Mouse (Mus musculus) CH12.LX (cell line): ENCODE data around the gene Ispd. TPM values are rescaled to one million over a fixed set of nuclear protein-coding genes. Genes with fewer than 3 reads are reported as not detected.

Experiments used
- DNase-seq: peaks from one replicate; pipeline ENCODE4 v3.0.0-alpha.2; 2013; ENCODE audit errors: extremely low read depth
- H3K27ac ChIP-seq: 2 replicates; pipeline ENCODE4 v1.5.1; 2012; ENCODE audit warnings: low read depth, mild to moderate bottlenecking, control low read depth, moderate library complexity; ENCODE audit not compliant: insufficient read depth
- H3K27me3 ChIP-seq: replicated peaks from 2 replicates; pipeline ENCODE3; 2012; ENCODE audit warnings: inconsistent platforms
- H3K36me3 ChIP-seq, 2 experiments: replicated peaks in 1 of 2; 2 replicates each; pipeline versions ENCODE3 to v1.6.1; 2012; ENCODE audit warnings: inconsistent platforms in 1 of 2, low read length in 1 of 2, mild to moderate bottlenecking in 1 of 2, mixed read lengths in 1 of 2, moderate library complexity in 1 of 2; ENCODE audit not compliant: control insufficient read depth in 1 of 2, insufficient read depth in 1 of 2
- H3K4me1 ChIP-seq, 2 experiments: 2 replicates each; pipeline ENCODE4 v1.6.1; 2012; ENCODE audit warnings: inconsistent platforms in 1 of 2, moderate library complexity in 1 of 2; ENCODE audit not compliant: insufficient read depth in 2 of 2, control insufficient read depth in 1 of 2
- H3K4me2 ChIP-seq: 2 replicates; pipeline ENCODE4 v1.6.1; 2012; ENCODE audit warnings: low read depth, mild to moderate bottlenecking, control low read depth; ENCODE audit not compliant: poor library complexity, insufficient read depth, severe bottlenecking
- H3K4me3 ChIP-seq, 3 experiments: fragments of 150-350 bp in 1 of 3; sonication (generic) in 1 of 3; replicated peaks in 1 of 3; 2 replicates each; pipeline versions ENCODE3 to v1.5.1; 2011 to 2012; ENCODE audit warnings: low read depth in 2 of 3, low read length in 2 of 3, mild to moderate bottlenecking in 2 of 3, moderate library complexity in 2 of 3, control low read depth in 1 of 3, improper control_type of control experiment in 1 of 3, inconsistent platforms in 1 of 3, mixed read lengths in 1 of 3; ENCODE audit not compliant: poor library complexity in 1 of 3
- H3K79me2 ChIP-seq: replicated peaks from 2 replicates; pipeline ENCODE4 v1.6.1; 2012; ENCODE audit warnings: mild to moderate bottlenecking, moderate library complexity; ENCODE audit not compliant: control insufficient read depth, poor library complexity, insufficient read depth, severe bottlenecking; ENCODE audit errors: extremely low read depth
- H3K9ac ChIP-seq: 2 replicates; pipeline ENCODE4 v1.6.1; 2012; ENCODE audit warnings: low read depth, mild to moderate bottlenecking, control low read depth, moderate library complexity; ENCODE audit not compliant: insufficient read depth
- H3K9me3 ChIP-seq: replicated peaks from 2 replicates; pipeline ENCODE3; 2012; ENCODE audit warnings: low read length, inconsistent platforms, mixed read lengths
- BHLHE40 ChIP-seq: IDR thresholded peaks from 2 replicates; pipeline ENCODE4 v1.6.1; 2011; ENCODE audit warnings: mild to moderate bottlenecking, low read depth, low read length, improper control_type of control experiment
- CHD1 ChIP-seq: IDR thresholded peaks from 2 replicates; pipeline ENCODE4 v1.6.1; 2012; ENCODE audit warnings: low read depth, low read length, improper control_type of control experiment, inconsistent platforms
- CHD2 ChIP-seq: IDR thresholded peaks from 2 replicates; pipeline ENCODE4 v1.6.1; 2011; ENCODE audit warnings: low read length, improper control_type of control experiment
- ELF1 ChIP-seq: IDR thresholded peaks from 2 replicates; pipeline ENCODE4 v1.6.1; 2014; ENCODE audit warnings: low read depth, mild to moderate bottlenecking, inconsistent platforms, low read length, improper control_type of control experiment
- EP300 ChIP-seq: IDR thresholded peaks from 2 replicates; pipeline ENCODE4 v1.6.1; 2011; ENCODE audit warnings: low read length, improper control_type of control experiment
- ETS1 ChIP-seq: conservative IDR thresholded peaks from 2 replicates; pipeline ENCODE4 v1.6.1; 2012; ENCODE audit warnings: low read depth, mild to moderate bottlenecking, inconsistent platforms, low read length, improper control_type of control experiment, moderate library complexity
- HCFC1 ChIP-seq: IDR thresholded peaks from 2 replicates; pipeline ENCODE4 v1.6.1; 2012; ENCODE audit warnings: low read depth, mild to moderate bottlenecking, inconsistent platforms, low read length, improper control_type of control experiment
- IRF4 ChIP-seq: IDR thresholded peaks from 2 replicates; pipeline ENCODE4 v1.6.1; 2014; ENCODE audit warnings: low read depth, mild to moderate bottlenecking, inconsistent platforms, low read length, improper control_type of control experiment
- JUN ChIP-seq: IDR thresholded peaks from 2 replicates; pipeline ENCODE4 v1.6.1; 2011; ENCODE audit warnings: low read depth, mild to moderate bottlenecking, low read length, improper control_type of control experiment, moderate library complexity; ENCODE audit not compliant: insufficient read depth
- JUND ChIP-seq: conservative IDR thresholded peaks from 2 replicates; pipeline ENCODE4 v1.6.1; 2011; ENCODE audit warnings: low read depth, low read length, improper control_type of control experiment
- KAT2A ChIP-seq: IDR thresholded peaks from 2 replicates; pipeline ENCODE4 v1.6.1; 2012; ENCODE audit warnings: low read length, improper control_type of control experiment, inconsistent platforms; ENCODE audit not compliant: insufficient replicate concordance
- MAFK ChIP-seq: IDR thresholded peaks from 2 replicates; pipeline ENCODE4 v1.6.1; 2011; ENCODE audit warnings: low read length, improper control_type of control experiment; ENCODE audit not compliant: insufficient replicate concordance
- MAX ChIP-seq: IDR thresholded peaks from 2 replicates; pipeline ENCODE4 v1.6.1; 2011; ENCODE audit warnings: low read length, improper control_type of control experiment
- MEF2A ChIP-seq: IDR thresholded peaks from 2 replicates; pipeline ENCODE4 v1.6.1; 2014; ENCODE audit warnings: low read depth, mild to moderate bottlenecking, inconsistent platforms, low read length, improper control_type of control experiment, borderline replicate concordance
- MXI1 ChIP-seq: IDR thresholded peaks from 2 replicates; pipeline ENCODE4 v1.6.1; 2011; ENCODE audit warnings: mild to moderate bottlenecking, low read depth, low read length, improper control_type of control experiment
- MYC ChIP-seq: IDR thresholded peaks from 2 replicates; pipeline ENCODE4 v1.6.1; 2011; ENCODE audit warnings: low read depth, mild to moderate bottlenecking, improper control_type of control experiment, low read length
- NELFE ChIP-seq: IDR thresholded peaks from 2 replicates; pipeline ENCODE4 v1.6.1; 2011; ENCODE audit warnings: low read depth, low read length, improper control_type of control experiment
- NRF1 ChIP-seq: IDR thresholded peaks from 2 replicates; pipeline ENCODE4 v1.6.1; 2014; ENCODE audit warnings: low read depth, mild to moderate bottlenecking, inconsistent platforms, low read length, improper control_type of control experiment, moderate library complexity
- POLR2A ChIP-seq: IDR thresholded peaks from 2 replicates; pipeline ENCODE4 v1.6.1; 2011; ENCODE audit warnings: low read depth, mild to moderate bottlenecking, improper control_type of control experiment, low read length
- RAD21 ChIP-seq: IDR thresholded peaks from 2 replicates; pipeline ENCODE4 v1.6.1; 2011; ENCODE audit warnings: low read depth, mild to moderate bottlenecking, low read length, improper control_type of control experiment, moderate library complexity
- RCOR1 ChIP-seq: conservative IDR thresholded peaks from 2 replicates; pipeline ENCODE4 v1.6.1; 2012; ENCODE audit warnings: low read depth, mild to moderate bottlenecking, inconsistent platforms, low read length, improper control_type of control experiment
- SIN3A ChIP-seq: IDR thresholded peaks from 2 replicates; pipeline ENCODE4 v1.6.1; 2012; ENCODE audit warnings: low read length, improper control_type of control experiment, inconsistent platforms
- SMC3 ChIP-seq: IDR thresholded peaks from 2 replicates; pipeline ENCODE4 v1.6.1; 2011; ENCODE audit warnings: low read depth, low read length, improper control_type of control experiment
- TBP ChIP-seq: conservative IDR thresholded peaks from 2 replicates; pipeline ENCODE4 v1.6.1; 2011; ENCODE audit warnings: low read depth, low read length, improper control_type of control experiment
- TCF12 ChIP-seq: IDR thresholded peaks from 2 replicates; pipeline ENCODE4 v1.6.1; 2014; ENCODE audit warnings: low read depth, mild to moderate bottlenecking, inconsistent platforms, low read length, improper control_type of control experiment
- UBTF ChIP-seq: IDR thresholded peaks from 2 replicates; pipeline ENCODE4 v1.6.1; 2012; ENCODE audit warnings: low read depth, mild to moderate bottlenecking, inconsistent platforms, low read length, improper control_type of control experiment, moderate library complexity
- USF1 ChIP-seq: IDR thresholded peaks from 2 replicates; pipeline ENCODE4 v1.6.1; 2014; ENCODE audit warnings: low read depth, mild to moderate bottlenecking, inconsistent platforms, low read length, improper control_type of control experiment
- USF2 ChIP-seq: conservative IDR thresholded peaks from 2 replicates; pipeline ENCODE4 v1.6.1; 2011; ENCODE audit warnings: low read depth, low read length, improper control_type of control experiment
- ZKSCAN1 ChIP-seq: IDR thresholded peaks from 2 replicates; pipeline ENCODE4 v1.6.1; 2012; ENCODE audit warnings: low read depth, inconsistent platforms, low read length, improper control_type of control experiment, borderline replicate concordance
- ZMIZ1 ChIP-seq: IDR thresholded peaks from 2 replicates; pipeline ENCODE4 v1.6.1; 2012; ENCODE audit warnings: low read depth, mild to moderate bottlenecking, inconsistent platforms, low read length, improper control_type of control experiment
- dilution Hi-C: fragments of 300-500 bp; cut with MboI; formaldehyde crosslinking; loops from 2 replicates; pipeline ENCODE4 v1.14.3; 2020; ENCODE audit warnings: low sequenced_read_pairs; ENCODE audit not compliant: extremely low pct_unique_long_range_greater_than_20kb, extremely low pct_ligation_motif_present
- in situ Hi-C: fragments of 300-500 bp; cut with MboI; formaldehyde crosslinking; loops from 3 replicates; pipeline ENCODE4 v1.14.3; 2019; ENCODE audit warnings: low sequenced_read_pairs, low pct_ligation_motif_present, low pct_unique_long_range_greater_than_20kb, mixed read lengths
- polyA plus RNA-seq: library from polyadenylated mRNA; unstranded; fragments of >175 nt; gene quantifications from 2 replicates; pipeline ENCODE4 v1.2.1, GENCODE M21; 2012; ENCODE audit warnings: low read depth; ENCODE audit not compliant: insufficient read length
- total RNA-seq, 2 experiments: library from RNA; depleted of rRNA; stranded (reverse); fragments of 300-350 nt in 1 of 2; fragments of >200 nt in 1 of 2; gene quantifications; 2 replicates each; pipeline ENCODE4 v1.2.3; 2012 to 2014

The Ispd gene
- total and polyA plus RNA-seq, 3 experiments = 0.51 to 1.8 (median 1.4) TPM

DNA sequence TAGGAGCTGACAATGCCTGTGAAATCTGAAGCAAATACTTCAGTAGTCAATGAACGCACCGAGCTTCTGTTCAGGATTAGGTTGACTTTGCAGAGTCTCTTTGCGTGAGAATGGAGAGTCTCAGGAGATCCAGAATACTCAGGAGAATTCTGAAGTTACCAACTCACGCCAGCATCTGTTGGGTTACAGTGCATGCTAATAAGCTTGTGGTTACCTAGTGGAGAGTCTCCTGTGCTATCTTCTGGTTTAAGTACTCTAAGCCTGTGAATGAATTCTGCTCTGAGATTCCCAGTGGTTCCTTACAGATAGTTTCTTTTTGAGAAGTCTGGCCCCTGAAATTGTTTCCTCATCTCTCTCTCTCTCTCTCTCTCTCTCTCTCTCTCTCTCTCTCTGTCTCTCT, 343.0 kb downstream of the Ispd start:
- Histone ChIP-seq H3K4me3 (no peak overlapping the region), H3K4me2 (peak overlapping the region; percentile 50; the same call in 1 of the 2 replicates), H3K9me3 (no peaks in the 10 kb centered on the region), H3K27ac (peak overlapping the region; percentile 68), H3K36me3 (no peaks in the 10 kb centered on the region), H3K79me2 (no peaks in the 10 kb centered on the region), H3K4me1 (peaks cover 2 to 34% of the 10 kb centered on the region in 2 experiments; a peak in 3 of 4 replicates), H3K9ac (no peak overlapping the region), H3K27me3 (no peaks in the 10 kb centered on the region)
- TF ChIP-seq USF2 (no peak), TCF12 (peak; percentile 84), EP300 (peak; percentile 92), JUND (peak; percentile 63; the same call in 1 of the 2 replicates), ETS1 (peak; percentile 84), MAFK (peak; percentile 64; the same call in 1 of the 2 replicates), CHD2 (0 out of 2 replicates have a peak, but pooled peaks have one; percentile 26), MYC (peak; percentile 41; the same call in 1 of the 2 replicates), RCOR1 (peak; percentile 50; the same call in 1 of the 2 replicates), ELF1 (no peak), JUN (0 out of 2 replicates have a peak, but pooled peaks have one; percentile 2), UBTF (no peak), MAX (0 out of 2 replicates have a peak, but pooled peaks have one; percentile 47), ZKSCAN1 (no peak), TBP (no peak), BHLHE40 (peak; percentile 91), KAT2A (0 out of 2 replicates have a peak, but pooled peaks have one; percentile 66), USF1 (no peak), MEF2A (0 out of 2 replicates have a peak, but pooled peaks have one; percentile 40), IRF4 (peak; percentile 40; the same call in 1 of the 2 replicates)
- peak; percentile 84 for DNase-seq
- in situ Hi-C loops = loop anchor here (10.0 kb wide), 1 partner anchor 211 kb away; no protein-coding TSS in a partner anchor
- dilution Hi-C loops = no loop called here

DNA sequence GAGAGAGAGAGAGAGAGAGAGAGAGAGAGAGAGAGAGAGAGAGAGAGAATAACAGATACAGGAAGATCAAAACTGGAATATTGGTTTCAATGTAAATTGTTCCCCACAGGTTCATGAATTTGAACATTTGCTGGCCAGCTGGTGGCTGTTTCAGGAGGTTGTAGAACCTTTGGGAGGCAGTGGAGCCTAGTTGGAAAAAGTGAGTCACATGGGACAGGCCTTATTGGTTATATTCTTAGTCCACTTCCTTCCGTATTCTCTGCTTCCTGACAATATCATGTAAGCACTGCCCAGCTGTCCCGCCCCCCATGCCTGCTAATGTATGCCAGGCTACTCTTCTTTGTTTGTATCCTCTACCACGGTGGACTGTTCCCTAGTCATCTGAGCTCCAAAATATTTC, 344.0 kb downstream of the Ispd start:
- DNase-seq = peak; percentile 78
- Histone ChIP-seq H3K4me2 (no peak overlapping the region), H3K4me1 (peaks cover 2 to 39% of the 10 kb centered on the region in 2 experiments; a peak in 3 of 4 replicates), H3K4me3 (no peak overlapping the region), H3K27me3 (no peaks in the 10 kb centered on the region), H3K27ac (no peak overlapping the region), H3K79me2 (no peaks in the 10 kb centered on the region), H3K36me3 (no peaks in the 10 kb centered on the region), H3K9ac (no peak overlapping the region), H3K9me3 (no peaks in the 10 kb centered on the region)
- dilution Hi-C loops (no loop called here), in situ Hi-C loops (loop anchor here (10.0 kb wide), 1 partner anchor 210 kb away; no protein-coding TSS in a partner anchor)
- TF ChIP-seq ZMIZ1 (no peak), BHLHE40 (no peak), ZKSCAN1 (no peak), CHD2 (no peak), ELF1 (peak; percentile 52), MAX (no peak), UBTF (no peak), EP300 (peak; percentile 73), HCFC1 (no peak), POLR2A (no peak), SMC3 (no peak), CHD1 (no peak), NELFE (no peak), RAD21 (no peak), MAFK (no peak), SIN3A (no peak), MXI1 (no peak), NRF1 (no peak), IRF4 (no peak), MEF2A (0 out of 2 replicates have a peak, but pooled peaks have one; percentile 36), JUN (peak; percentile 76), USF2 (no peak), TBP (no peak)
